Mouse (Mus musculus) fat pad, adult 2 months (tissue): Measurements from ENCODE around the gene Fbxo7.

Experiments
- DNase-seq: peaks from one replicate; pipeline ENCODE4 v3.0.0-alpha.2; 2011; ENCODE audit warnings: low read depth, low spot score; ENCODE audit errors: extremely low read depth

Fbxo7 gene

GRCm38 (mm10) chr10:86034007-86034728 lies 12.4 kb downstream of the Fbxo7 start:
- no peak for DNase-seq

GRCm38 (mm10) chr10:86043651-86044050 lies 21.9 kb downstream of the Fbxo7 start:
- no peak for DNase-seq

- no peak for DNase-seq
Observed at GRCm38 (mm10) chr10:86044066-86044465, 22.3 kb downstream of the Fbxo7 start.

- no peak for DNase-seq
Observed at GRCm38 (mm10) chr10:86046371-86046770, 24.6 kb downstream of the Fbxo7 start.

GRCm38 (mm10) chr10:86047786-86048185 lies 26.0 kb downstream of the Fbxo7 start:
- no peak for DNase-seq

DNA sequence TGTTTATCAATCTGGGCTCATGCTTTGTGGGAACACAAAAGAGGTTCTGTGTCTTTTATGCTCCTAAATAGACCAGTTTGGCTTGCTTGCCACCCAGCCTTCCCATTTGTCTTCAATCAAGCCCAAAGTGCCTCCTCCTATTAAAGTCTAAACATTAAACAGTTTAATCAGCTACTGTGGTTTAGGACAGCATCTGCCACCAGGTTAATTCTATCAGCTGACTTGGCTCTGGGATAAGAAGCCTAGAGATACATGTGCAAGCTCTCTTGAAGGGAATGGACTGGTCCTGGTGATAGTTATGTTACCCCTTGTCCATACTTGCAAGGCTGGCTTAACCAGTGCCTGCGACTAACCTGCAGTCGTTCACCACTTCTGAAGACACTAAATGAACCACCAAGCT lies 28.8 kb downstream of the Fbxo7 start:
- no peak for DNase-seq

- DNase-seq = no peak
Observed at GRCm38 (mm10) chr10:86052818-86053522, 31.2 kb downstream of the Fbxo7 start.

DNA sequence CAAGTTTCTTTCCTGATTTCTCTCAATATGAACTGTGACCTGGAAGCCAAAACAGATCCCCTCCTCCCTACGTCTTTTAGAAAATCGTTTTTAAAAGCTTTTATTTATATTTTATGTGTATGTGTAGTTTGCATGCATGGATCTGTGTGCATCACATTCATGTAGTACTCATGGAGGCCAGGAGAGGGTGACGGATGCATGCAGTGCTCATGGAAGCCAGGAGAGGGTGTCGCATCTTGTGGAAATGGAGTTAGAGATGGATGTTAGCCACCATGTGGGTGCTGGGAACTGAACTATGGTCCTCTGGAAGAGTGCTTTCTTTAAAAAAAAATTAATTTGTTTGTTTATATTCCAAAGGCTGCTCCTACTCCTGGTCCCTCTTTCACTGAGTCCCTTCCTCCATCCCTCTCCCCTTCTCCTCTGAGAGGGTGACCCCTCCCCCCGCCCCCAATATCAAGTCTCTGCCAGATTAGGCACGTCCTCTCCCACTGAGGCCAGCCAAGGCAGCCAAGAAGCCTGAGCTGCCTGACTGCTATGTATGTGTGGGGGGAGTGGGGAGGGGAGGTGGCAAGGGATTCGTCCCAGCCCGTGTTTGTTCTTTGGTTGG lies 34.6 kb downstream of the Fbxo7 start:
- DNase-seq = no peak

- no peak for DNase-seq
Observed at GRCm38 (mm10) chr10:86057286-86057685, 35.5 kb downstream of the Fbxo7 start.

DNA sequence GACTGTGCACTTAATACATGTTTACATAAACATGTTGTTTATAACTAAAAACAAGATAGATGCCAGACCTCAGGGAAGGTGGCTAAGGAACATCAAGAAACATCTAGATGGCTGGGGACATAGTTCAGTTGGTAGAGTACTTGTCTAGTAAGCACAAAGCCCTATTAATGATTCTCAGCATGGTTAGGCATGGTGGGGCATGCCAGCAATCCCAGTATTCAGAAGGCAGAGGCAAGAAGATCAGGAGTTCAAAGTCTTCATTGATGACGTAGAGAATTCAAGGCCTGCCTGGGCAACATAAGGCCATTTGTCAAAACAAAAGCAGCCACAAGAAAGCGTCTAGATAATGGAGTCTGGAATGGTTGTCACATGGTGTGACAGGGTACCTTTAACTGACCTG lies 35.9 kb downstream of the Fbxo7 start:
- no peak for DNase-seq

DNA sequence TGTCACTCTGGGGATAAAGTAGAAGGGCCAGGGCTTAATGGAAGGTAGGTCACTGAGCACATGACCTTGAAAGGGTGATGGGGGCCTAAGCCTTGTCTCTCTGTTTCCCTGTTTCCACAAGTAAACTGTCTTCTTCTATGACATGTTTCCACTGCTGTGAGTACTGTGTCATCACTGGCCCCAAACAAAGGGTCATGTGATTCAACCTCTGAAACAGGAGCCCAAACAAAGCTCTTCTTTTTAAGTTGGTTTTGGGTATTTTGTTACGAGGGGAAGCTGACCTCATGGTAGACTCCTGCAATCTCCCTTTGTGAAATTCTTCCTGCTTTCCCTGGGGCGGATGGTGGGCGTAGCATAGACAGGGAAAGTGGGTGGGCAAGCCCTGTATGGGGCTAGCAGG lies 38.5 kb downstream of the Fbxo7 start:
- no peak for DNase-seq

- DNase-seq = no peak
Observed at GRCm38 (mm10) chr10:86062261-86063017, 40.7 kb downstream of the Fbxo7 start.

- DNase-seq = no peak
Observed at GRCm38 (mm10) chr10:86063018-86063384, 41.2 kb downstream of the Fbxo7 start.

GRCm38 (mm10) chr10:86064937-86065336 lies 43.2 kb downstream of the Fbxo7 start:
- peak; percentile 2 for DNase-seq

DNA sequence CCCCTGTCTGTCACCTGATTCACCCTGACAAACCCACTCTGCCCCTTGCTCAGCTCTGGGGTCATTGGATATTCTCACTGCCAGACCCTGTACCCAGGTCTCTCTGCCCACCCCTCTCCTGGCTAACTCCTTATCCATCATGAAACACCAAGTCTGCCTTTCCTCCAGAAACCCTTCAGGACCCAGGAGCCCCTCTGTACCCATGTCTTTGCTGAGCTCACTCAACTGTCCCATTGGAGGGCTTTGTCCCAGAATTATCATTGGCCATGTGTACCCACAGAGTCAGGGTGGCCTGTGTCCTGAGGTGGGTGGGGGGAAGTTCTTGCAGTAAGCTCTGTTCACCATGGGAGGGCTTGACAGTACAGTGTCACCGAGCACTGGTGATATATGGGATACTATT lies 43.9 kb downstream of the Fbxo7 start:
- DNase-seq = no peak

DNA sequence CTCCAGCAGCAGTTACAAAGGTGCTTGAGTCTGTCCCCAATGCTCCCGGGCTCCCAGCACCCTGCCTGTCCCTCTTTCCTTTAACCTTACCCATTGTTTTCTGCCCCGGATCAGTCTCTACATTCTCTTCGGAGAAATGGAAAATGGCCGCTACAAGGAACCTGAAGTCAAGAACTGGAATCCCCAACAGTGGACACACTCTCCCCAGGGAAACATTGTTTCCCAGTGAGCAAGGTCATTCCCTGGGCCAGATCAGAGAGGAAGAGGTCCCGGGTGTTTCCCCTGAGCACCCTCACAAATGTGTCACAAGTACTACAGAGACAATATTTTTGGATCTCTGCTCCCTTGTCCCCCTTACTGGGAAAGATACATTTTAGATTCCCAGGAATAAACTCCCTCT lies 44.9 kb downstream of the Fbxo7 start:
- no peak for DNase-seq

- no peak for DNase-seq
Observed at GRCm38 (mm10) chr10:86067911-86068310, 46.1 kb downstream of the Fbxo7 start.

- no peak for DNase-seq
Observed at GRCm38 (mm10) chr10:86069341-86069740, 47.6 kb downstream of the Fbxo7 start.

DNA sequence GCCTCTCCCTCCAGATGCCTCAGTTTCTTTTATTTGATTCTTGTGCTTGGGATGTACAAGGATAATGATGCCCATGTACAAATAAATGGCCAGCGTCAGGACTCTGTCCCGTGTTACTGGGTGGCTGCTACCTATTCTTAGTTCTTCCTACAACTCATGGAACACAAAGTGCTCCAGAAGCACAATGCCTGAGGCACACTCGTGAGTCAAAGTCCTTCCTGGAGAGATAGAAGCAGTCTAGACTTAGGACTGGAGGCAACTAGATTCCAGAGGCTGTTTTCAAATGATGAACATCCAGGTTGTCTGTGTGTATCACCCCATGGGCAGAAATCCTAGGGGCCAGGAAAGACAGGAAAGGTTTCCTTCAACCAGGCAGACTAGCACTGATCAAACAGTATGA lies 49.0 kb downstream of the Fbxo7 start:
- no peak for DNase-seq

GRCm38 (mm10) chr10:86074134-86074533 lies 52.4 kb downstream of the Fbxo7 start:
- DNase-seq = no peak

GRCm38 (mm10) chr10:86074971-86075711 lies 53.4 kb downstream of the Fbxo7 start:
- no peak for DNase-seq
